Mouse (Mus musculus) neutrophil, adult 5-6 weeks (primary cell): ENCODE results near the gene Crybg1. TPM values are rescaled to one million over a fixed set of nuclear protein-coding genes. Genes with fewer than 3 reads are reported as not detected.

ENCODE experiments used
- ATAC-seq: fragments of 151-379, 151-347 bp; 2 replicates; pipeline ENCODE4 v1.8.0; 2017; ENCODE audit warnings: mild to moderate bottlenecking, moderate TSS enrichment; ENCODE audit not compliant: insufficient number of reproducible peaks, poor library complexity, low FRiP score, severe bottlenecking; ENCODE audit errors: extremely low read depth
- total RNA-seq: library from RNA; stranded (forward); fragments of 200-1000 nt; gene quantifications from 2 replicates; pipeline ENCODE4 v1.2.3, GENCODE M21; 2017

Crybg1 gene
- total RNA-seq, 1 experiment from 2014 or later: 34.7 TPM

DNA sequence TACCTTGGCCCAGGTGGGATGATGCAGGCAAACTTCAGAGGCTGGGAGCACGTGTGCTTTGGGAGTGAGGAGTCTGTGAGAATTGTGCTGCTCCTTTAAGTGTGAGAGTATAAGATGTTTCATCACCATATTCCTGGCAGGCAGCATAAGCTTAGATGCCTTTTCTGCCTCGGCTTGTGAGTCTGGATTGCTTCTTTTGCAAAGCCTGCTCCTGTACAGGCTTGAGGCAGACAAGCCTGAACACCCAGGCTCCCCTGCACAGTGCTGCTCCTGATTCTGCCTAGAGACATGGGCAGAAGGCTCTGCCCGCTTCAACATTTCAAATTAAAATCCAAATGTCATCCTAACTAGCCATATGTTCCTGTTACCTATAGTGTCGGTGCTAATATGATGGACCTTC, 128.5 kb downstream of the Crybg1 start:
- no peak for ATAC-seq

DNA sequence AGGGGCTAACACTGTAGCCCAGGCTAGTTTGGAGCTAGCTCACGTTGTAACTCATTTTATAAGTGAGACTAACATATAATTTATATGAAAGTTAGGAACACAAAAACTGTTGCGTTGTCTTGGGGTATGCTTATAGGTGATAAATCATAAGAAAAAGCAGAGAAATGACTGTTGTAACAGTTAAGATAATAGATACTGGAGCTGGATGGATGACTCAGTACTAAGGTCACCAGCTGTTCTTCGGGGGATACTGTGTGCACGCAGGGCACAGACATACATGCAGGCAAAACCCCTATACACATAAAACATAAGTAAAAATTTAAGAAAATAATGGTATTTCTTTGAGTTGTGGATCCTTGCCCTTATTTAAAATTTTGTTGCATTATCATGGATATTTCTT, 130.1 kb downstream of the Crybg1 start:
- ATAC-seq: no peak

DNA sequence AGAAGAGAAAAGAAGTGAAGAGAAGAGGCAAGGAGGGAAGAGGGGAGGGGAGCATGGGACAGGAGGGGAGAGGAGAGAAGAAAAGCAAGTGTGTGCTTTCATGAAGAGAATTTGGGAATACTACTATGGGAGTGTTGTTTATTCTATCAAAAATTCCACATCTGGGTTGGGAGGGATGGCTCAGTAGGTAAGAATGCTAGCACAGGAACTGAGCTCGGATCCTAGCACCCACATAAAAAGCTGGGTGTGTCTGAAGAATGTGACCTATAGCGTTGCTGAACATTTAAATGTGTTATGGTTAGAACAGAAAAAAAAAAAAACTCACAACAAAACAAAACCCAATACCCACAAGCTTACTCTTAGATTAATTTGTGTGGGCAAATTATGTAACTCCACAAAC, 133.0 kb downstream of the Crybg1 start:
- no peak for ATAC-seq

DNA sequence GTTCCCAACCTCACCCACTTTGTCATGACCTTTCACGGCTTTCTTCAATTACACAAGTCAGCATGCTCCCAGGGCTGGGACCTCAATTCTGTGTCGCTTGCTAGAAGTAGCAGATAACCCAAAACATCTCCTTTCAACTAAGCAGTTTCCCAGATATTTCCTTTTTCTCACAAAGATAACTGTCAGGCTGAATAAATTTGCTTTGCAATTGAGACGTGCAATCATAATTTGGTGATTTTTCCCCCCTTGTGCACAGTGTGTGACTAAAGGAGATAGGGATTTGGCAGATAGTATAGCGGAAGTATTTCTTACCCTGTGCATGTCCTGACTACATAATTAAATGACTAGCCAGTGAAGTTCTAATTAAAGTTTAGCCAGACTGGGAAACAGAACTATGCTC, 134.8 kb downstream of the Crybg1 start:
- ATAC-seq: no peak

DNA sequence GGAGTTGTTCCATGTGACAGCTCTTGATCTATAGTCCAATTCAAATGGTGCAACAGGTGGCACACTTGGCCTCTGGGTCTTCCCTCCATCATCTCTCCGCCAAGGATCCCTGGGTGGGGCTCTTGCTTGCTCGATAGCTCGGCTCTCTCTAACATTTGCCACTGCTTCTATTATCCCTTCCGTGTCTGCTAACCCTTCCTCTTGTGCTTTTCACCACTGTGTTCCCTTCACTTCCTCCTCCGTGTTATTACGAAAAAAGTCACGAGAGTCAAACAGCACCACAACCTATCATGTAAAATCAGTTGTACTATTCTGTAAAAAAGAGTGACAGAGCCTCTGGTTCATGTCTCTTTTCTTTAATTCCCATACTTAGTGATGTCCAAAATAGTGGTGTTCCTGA, 137.2 kb downstream of the Crybg1 start:
- no peak for ATAC-seq

DNA sequence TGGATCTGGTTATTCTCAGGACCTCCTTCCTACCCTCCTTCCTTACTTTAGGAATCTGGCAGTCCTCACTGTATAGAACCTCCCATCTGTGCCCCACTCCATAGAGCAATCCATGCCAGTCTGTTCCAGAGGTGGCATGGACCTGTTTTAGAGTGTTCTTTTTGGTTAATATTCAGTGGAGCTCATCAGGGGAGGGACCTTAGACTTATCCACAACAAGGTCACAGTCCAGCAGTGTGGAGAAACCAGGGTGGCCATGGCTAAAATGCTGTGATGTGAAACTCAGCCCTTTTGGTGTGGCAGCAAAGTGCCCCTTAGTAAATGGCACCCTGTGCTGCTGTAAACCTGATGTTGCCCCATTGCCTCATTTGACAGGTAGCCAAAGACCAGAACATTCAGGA, 139.8 kb downstream of the Crybg1 start:
- no peak for ATAC-seq

DNA sequence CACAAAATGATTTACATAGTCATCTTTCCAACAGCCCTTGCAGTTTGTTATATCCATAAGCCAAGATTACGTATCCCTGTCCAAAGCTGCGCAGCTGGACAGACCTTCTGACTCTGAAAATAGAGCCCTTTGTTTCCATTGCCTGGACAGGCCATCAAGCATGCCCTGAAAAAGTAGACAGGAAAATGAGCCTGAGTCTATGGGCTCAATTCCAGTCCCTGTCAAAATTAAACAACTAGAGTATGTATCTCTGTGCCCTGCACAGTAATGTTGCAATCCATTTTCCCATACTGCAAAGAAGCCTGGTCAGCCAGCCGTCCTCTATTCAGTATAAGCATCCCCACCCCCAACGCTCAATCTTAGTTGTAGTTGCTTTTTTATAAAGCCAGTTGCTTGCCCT, 141.8 kb downstream of the Crybg1 start:
- no peak for ATAC-seq

DNA sequence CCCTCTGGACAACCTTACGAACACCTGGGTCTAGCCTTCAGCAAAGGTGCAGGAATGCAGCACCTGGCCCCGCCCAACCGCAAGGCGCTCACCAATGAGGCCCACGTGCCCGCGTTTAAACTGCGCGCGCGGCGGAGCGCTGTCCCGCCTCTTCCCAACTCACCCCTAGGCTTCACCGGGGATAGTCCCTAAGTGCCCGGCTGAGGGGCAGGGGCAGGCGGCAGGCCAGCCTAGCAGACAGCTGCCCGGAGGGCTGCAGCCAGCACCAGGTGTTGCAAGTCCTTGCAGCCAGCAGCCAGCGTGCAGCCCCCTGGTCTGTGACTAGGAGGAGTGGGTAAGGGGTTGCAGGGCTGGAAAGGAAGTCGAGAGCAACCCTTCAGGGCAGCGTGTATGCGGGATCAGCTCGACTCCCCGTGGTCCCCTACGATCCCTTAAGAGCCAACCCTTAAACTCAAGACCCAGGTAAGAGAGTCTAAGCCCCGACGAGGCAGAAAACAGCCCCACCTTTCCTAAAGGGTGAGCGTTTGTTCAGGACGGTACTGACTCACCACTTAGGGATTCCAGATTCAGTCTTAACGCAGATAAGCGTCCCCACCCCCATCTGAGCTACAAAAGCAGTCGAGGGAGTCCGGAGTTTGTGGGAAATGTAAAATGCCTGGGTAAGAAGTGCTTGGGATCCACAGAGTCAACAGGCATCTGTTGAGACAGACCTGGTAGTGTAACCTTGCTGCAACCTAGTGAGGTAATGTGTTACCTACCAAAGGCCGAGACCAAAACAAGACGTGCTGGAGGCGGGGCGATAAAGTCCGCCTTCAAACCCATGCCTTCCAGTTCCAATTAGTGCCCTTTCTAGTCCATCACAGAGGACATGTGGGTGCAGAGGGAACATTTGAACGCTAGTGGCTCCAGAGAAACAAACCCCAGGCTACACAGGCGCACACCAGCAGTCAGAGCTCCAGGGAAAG, 142.7 kb downstream of the Crybg1 start:
- no peak for ATAC-seq

DNA sequence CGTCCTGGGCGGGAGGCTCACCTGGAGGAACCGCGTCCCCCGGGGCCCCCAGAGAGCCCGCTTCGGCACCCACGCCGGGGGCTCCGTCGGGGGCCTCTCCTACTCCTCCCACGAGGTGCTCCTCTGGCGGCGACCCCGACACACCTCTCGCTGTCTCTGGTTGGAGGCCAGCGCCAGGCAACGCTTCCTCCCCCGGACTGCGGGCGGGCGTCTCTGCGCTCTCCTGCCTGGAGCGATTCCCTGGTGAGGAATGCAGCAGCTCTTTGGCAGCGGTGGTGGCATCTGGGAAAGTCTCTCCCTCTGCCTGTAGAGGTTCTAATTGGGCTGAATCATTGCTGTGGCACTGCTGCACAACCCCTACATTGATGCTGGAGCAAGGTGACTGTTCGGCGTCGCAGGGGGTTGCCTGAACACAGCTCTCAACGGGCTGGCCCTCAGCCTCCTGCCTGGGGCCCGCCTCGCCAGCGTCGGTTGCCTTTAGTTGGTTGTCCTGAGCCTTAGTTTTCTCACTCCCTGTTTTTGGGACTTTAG, 144.4 kb downstream of the Crybg1 start:
- peak; percentile 10; the same call in 1 of the 2 replicates for ATAC-seq

DNA sequence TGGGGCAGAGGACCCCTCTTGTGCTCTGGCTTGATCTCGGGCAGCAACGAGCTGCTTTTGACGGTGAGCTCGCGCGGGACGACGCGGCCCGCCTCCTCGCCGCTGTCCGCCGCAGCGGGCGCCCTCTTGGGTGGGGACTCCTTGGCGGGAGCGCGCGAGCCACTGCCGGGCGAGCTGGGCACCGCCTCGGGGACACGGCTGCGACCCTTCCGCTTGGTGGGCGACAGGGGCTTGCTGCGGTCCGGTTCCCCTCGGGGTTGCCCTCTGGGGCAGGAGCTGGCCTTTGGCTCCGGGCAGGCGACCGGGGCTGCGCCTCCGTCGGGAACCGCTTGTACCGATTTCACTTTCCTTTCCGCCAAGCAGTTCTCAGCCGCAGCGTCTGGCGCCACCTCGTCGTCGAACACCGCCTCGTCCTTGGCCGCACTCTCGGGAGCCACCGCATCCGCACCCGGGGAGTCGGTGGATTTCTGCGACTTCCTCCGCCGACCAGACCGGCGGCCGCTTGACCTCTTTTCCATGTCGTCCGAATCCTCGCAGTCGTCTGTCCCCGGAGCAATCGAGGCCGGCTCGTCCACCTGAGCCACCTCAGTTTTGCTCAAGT, 145.0 kb downstream of the Crybg1 start:
- peak; percentile 71 for ATAC-seq

DNA sequence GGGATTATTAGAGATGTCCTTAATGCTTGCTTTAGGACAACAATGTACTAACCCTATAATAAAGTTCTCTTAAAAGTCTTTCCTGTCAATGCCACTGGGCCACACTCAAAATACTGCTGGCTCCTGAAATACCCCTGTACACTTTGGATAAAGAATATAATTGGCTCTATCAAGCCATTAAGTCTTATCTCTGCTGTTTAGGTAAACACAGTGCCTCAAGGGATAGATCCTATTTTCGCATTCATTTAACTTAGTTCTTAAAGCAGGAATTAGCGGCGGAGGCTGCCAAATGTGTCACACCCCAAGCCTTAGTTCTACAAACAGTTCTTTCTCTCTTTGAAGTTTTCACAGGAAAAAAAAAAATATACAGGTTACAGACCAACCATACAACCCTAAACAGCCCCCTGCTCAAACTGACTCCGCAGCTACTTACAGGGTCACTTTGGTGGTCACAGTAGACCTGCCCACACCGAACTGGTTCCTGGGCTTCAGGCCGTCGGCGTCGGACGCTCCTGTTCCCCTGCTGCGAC, 145.6 kb downstream of the Crybg1 start:
- no peak for ATAC-seq

DNA sequence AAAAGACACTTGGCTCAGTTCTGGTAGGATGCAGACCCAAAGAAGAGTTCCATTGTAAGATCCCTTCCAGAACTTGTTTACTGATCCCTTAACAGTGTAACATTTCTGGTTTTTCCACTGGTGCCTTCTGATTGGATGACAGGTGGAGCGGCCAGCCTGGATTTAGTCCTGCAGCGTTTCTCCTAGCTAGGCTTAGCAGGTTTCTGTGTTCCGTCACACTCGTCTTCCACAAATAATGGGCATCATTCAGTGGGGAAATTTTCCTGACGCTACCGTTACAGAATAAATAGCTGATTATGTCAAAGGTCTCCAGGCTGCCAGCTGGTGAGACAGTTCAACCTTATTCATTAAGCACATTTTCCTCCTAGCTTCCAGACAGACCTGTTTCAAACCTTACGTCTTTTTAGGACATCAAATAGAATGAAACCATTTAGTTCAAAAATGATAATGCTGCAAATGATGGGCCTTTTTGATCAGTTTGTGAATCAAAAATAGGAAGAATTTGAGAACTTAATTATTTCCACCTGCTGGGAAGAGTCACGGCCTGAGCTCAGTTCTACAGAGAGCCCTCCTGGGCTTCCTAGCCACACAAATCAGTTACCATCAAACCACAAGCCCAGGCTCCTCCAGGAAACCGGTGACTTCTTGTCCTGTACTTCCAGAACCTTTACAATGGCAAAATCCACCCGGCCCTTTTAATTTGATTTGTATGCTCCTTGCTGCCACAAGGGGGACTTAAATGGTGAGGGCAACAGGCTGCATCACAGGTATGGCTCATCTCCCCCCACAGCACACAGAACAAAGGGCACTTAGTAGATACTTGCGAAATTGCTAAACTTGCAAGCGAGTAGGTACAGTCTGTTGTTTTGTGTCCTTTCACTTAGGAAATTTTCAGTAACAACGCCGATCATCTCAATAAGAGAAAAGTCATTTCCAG, 146.4 kb downstream of the Crybg1 start:
- ATAC-seq: peak; percentile 71

DNA sequence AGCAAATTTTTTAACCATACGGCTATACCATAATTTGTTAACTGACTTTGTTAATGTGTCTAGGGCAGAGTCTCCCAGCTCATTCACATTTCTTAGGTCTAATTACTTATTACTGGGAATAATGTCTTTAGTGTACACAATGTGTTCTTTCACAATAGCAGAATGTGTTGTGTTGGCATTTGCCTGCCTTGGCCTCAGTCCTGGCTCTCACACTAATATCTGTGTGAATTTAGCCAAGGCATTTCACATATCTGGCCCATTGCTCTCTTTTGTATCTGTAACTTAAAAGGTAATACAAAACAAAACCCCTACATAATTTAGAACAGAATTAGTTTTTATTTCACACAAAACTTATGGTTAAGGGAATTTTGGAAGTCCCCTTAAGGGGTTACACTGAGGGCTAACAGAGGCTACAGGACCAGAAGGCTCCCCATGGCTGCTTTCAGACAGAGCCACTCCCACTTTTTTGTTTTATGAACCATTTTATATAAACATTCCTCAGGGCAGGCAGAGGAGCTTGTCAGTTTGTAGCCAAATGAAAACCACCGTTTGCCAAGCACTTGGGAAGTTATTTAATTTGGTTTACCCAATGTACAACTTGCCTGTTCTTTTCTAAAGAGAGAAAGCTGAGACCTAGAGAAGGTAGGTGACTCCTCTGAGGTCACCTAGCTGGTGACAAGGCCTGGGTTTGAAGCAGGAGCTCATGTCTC, 148.3 kb downstream of the Crybg1 start:
- no peak for ATAC-seq

DNA sequence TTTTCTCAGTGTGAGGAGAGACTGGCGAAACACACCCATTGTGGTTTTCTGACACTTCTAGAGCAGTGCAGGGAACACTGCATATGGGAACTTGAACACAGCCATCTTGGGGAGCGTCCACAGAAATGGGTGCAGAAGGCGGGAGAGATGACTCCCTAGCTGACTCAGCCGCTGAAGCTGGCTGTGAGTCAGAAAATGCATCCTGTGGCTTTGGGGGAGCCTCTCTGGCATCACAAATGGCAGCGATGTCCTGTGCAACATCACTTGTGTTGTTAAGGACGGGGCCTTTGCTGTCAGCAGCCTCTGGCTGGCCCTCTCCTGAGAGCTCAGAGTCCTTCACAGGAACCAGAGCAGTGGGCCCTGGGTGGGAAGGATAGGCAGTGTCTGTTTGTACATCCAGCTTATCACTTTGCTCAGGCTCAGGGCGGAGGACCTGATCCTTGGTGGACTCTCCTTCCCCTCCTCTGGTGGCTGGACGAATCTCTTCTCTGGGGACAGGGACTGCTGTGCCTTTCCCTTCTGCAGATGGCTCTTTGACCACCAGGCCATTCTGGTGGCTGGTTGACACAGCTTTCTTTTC, 150.1 kb downstream of the Crybg1 start:
- no peak for ATAC-seq

DNA sequence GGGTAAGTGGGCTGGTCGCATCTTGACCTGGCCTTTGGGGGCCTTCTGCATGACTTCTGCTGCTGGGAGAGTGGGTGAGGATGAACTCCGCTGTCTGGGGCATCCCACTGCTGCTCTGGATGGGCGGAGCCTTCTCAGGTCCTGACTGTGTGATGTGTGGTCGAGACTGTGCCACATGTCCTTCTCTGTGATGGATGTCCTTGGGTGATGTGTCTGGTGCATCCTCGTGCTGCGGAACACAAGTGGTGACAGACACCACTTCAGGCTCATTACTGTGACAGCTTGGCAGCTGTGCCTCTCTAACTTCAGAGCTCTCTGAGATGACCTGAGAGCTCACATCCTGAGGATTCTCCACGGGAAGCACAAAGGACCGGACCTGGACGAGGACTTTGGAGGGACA, 150.6 kb downstream of the Crybg1 start:
- ATAC-seq: no peak

DNA sequence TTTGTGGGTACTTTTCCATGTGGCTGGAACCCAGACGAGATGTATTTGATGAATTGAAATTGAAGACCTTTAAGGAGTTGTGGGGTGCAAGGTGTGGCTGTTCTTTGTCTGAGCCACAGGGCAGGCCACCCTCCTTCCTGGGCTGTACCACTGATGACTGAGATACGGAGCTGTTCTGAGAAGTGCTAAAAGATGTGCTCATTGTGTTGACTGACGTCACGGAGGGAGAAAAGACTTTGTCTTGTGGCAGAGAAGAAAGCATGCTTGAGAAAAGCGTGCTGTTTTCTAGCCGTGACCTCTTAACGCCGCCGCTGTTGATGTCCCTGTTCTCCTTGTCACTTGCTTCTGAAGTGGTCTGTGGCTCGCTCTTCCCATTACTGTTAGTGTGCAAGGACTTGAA, 151.4 kb downstream of the Crybg1 start:
- ATAC-seq: peak; percentile 32; the same call in 1 of the 2 replicates

DNA sequence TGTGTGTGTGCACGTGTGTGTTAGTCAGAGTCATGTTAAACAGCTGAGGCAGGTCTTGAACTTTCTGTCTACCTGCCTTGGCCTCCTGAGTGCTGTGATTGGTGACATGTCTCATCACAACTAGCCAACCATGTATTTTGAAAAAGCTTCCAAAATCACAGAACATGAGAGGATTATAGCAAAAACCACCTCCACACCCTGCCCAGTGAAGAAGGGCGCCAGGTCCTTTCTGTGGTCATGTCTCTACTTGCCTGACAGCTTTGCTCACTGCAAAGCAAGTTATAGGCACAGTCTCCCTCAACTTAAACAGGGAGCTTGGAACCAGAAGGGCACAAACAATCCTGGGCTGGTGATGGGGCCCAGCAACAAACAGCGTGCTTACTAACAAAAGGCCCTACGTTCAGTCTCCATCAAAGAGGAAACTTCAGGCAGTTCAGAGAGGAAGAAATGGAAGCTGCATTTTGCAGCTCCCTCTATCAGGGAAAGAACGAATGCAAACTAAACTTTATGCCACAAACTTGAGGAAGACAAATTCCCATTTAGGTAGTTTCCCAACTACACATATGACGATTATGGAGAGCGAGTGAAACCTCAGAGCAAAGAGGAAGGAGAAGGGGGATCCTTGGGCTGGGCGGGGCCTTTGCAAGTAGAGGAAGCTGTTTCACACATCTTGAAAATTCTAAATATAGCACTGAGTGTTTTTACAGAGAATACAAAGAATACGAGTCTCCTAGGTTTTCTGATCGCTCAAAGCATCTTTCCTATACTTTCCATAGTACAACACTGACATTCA, 152.6 kb downstream of the Crybg1 start:
- ATAC-seq: peak; percentile 79
